Mouse (Mus musculus): Measurements from ENCODE around the gene Gm20388.

Gm20388 gene

DNA sequence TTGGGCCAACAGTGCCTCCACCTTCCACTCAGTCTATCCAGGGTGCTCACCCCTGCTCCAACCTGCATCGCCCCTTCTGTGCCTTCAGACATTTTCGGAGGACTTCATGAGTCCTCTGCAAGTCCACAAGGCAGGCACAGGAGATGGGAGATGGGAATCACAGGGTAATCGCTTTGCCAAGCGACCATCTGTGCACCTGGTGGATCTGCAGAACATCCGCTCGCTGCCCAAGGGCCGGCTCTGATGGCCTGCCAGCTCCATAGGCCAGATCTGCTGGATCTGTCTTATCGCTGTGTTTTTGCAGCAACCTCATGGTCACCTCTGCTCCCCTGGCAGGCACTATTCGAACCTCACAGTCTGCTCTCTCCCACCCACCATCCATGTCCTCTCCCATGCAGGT, 1433.8 kb downstream of the Gm20388 start:
- DNase-seq (ENCODE audit: low spot score in 2 of 2), result no peak

DNA sequence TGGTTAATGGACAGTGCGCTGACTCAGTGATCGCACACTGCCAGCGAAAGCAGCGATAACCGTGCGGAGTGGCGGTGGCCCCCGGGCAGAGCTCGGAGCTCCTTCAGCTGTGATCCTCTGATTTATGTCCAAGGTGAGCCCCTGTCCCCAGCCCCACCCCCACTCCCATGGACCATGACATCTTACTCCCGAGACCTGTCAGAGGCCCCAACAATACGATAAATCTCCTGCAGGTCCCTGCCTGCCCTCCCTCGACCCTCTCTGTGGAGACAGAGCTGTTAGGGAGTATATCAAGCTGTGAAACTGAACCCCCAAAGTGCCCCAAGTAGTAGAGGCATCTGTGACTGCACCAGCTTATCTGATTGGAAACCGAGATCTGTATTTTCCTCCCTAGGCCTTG, 1435.5 kb downstream of the Gm20388 start:
- DNase-seq (ENCODE audit: low spot score in 2 of 2), result no peak

DNA sequence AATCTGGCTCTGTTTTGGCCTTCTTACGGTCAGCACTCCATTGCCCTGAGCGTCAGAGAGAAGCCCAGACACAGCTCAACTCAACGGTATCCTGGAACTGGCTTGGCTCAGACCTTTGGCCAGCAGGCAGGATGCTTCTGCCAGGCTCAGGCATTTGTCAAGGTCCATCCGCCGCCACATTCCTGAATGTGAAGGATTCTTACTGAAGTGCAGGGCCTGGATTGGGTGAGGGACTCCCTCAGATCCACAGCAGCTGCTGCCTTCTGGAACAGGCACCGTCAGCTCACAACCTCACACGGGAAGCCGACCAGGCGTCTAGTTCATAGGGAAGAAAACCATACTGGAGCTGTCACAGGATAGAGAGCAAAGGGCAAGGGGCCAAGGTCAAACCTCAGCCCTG, 1436.2 kb downstream of the Gm20388 start:
- no peak for DNase-seq (ENCODE audit: low spot score in 2 of 2)

DNA sequence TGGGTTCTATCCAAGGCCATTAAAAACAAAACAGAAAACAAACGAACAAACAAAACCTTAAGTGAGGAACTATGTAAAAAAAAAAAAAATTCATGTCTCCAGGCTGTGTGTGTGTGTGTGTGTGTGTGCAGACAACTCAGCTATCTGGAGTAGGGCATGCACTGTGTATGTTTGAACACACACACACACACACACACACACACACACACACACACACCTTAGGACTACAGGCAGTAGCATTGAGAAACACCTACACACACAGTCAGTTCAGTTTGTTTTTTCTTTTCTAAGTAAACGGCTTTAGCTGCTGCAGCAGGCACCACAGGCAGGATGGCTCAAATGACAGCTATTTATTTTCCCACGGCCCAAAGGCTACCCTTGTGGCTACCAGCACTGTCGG, 1438.4 kb downstream of the Gm20388 start:
- no peak for DNase-seq (ENCODE audit: low spot score in 2 of 2)

DNA sequence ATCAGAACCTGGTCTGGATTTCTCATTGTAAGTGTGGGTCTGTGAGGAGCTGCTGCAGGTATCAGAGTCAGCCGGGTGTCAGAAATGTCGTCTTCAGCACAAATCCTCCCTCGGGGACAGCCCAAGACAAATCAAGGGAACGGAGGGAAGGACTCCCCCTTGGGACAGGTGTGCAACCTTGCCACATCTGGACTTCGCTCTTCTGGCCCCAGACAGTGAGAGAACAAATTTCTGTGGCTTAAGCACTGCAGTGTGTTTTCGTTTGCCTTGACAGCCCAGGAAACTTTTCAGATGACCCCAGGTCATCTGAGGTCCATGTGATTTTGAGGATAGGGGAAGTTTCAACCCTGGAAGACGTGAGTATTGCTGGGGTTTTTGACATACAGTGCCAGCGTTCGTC, 1440.2 kb downstream of the Gm20388 start:
- no peak for DNase-seq (ENCODE audit: low spot score in 2 of 2)

DNA sequence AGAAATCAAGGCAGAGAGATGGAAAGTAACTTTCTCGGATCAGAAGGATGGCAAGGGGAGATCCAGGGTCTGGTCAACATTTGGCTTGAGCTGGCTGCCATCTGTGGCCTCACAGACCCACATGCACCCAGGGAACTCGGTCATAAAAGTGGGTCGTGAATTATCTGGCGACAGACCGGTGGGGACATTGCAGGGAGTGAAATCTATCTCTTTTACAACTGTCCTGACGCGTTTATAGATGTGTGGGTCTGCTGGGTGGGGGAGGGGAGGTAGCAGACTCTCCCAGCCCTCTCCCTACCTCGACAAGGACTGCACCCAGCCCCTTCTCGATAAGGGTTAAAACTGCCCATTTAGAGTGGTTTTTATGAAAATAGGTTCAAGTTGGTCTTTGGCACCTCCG, 1444.2 kb downstream of the Gm20388 start:
- DNase-seq (ENCODE audit: low spot score in 2 of 2), result no peak

DNA sequence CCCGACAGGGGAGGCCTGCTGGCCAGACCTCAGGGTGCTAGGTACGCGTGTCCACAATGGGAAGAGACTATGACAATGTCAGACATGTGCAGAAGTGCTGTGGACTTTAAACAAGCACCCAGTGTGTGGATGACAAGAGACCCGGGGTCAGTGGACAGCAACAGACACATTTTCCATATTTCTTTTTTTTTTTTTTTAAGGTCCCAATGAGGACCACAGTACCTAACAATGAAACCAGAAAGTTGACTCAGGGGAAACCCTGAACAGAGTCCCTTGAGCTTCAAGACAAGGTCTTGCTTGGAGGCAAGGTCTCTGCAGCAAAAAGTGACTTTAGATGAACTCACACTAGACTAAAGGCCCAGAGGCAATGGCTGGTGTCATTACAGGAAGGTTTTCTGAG, 1446.8 kb downstream of the Gm20388 start:
- no peak for DNase-seq (ENCODE audit: low spot score in 2 of 2)

DNA sequence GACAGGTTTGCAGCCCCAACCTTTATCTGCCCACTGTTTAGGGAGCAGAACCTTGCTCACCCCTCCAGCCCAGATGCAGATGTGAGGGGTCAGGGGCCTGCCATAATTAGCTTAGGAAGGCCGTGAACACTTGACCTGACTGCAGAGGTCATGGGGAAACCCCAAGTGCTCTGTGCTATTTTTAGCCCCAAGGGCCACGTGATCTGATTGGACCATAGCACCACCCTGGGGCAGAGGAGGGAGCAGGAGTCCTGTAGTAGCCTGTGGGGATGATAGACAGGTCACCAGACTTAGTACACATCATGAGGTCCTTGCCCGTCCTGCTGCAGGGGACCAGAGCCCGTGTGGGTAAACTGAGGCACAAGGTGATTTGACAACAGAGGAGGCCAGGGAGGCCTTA, 1448.0 kb downstream of the Gm20388 start:
- no peak for DNase-seq (ENCODE audit: low spot score in 2 of 2)

DNA sequence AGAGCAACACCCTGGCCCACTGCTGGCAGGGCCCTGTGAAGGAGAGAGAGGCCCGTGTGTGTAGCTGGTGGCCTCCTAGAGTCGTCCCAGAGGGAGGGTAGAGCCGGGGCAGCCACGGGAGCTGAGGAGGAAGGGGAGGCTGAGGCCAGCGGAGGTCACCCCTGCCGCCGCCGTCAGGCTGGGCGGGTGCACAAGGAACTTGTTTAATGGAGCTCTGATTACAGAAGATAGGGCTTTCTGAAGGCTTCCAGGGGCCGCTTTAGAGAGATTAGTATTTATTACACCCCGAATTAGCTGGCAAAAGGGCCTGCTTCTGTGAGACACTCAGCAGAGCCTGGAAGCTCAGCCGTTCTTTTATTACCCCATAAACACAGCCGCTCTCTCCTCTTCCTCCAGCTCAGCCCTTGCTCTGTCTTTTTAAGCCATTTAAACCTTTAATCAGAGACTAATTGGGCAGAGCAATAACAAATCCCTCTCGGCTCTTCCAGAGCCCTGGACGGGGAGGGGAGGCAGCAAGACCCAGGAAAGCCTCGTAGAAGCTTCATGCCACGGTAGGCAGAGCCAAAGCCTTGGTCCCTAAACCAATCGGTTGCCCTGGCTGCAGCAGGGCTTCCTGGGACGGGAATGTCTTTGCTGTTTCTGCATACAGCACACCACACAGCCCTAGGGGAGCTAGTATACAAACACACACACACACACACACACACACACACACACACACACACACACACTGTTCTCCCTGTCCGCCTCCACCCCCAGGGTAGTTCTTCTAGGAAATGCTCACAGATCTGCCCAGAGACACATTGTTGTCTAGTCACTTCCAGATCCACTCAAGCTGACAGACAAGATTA, 1448.7 kb downstream of the Gm20388 start:
- DNase-seq (ENCODE audit: low spot score in 2 of 2), result no peak

DNA sequence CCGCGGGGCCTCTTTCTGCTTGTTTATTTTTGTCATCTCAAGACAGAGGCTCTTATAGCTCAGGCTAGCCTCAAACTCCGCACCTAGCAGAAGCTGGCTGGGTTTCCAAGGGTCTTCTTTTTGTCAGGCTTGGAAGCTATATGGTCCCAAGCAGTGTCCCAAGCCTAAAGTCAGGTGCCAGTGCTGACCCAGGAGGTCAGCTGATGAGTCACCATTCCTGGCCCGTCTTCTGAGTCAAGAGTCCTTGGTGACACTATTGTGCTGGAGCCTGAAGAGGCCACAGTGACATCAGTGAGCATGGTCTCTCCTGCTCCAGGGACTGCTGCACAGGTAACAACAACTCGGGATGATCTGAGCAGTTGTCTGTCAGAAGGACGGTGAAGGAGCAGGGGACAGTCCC, 1449.4 kb downstream of the Gm20388 start:
- no peak for DNase-seq (ENCODE audit: low spot score in 2 of 2)

DNA sequence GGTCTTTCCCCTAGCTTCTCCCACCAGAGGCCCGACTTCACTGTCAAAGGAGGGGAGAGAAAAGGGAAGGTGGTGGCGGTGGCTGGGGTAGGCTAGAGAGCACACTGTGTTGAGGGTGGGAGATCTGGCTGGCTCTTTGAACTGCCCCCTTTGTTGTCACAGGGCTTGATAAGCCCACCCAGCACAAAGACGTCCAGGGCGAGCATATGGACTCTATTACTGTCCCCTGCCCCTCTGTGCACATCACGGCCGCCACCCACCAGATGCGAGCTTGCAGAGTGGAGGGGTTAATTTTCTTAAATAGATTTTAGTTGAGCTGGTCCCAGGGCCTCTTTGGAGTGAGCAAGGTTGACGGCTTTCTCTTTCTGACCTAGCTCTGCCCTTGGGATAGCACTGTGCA, 1450.5 kb downstream of the Gm20388 start:
- no peak for DNase-seq (ENCODE audit: low spot score in 2 of 2)

DNA sequence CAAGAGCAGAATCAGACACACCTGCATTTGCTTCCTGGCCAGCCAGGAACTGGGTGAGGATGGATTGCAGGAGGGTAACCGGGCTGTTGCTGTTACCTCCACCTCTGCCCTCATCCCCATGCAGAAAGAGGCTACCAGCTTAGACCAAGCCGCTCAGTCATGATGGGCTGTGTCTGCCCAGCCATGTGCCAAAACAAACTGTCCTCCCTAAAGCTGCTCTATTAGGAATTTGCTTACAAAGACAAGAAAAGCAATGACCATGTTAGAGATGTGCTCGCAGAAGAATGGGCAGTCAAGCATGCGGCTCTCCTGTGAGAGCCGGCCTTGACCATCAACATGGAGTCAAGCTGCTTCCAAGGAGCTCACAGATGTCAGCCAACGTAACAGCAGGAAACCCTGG, 1454.0 kb downstream of the Gm20388 start:
- DNase-seq (ENCODE audit: low spot score in 2 of 2), result no peak

DNA sequence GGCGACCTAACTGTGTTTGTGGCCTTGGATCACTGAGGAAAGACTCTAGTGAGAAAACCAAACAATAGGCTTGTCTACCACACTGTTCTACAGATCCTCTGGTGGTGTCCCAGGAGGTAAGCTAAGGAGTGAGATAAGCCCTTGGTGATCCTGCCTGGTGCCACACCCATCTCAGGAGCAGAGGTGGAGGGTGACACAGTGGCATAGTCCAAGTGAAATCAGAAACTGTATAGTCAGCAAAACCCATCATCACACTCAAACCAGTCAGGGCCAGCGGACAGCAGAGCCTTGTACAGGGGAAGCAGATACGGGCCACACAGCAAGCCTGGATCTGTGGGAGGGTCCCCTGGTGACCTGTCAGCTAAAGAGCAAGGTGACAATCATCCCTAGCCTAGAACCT, 1454.5 kb downstream of the Gm20388 start:
- no peak for DNase-seq (ENCODE audit: low spot score in 2 of 2)

DNA sequence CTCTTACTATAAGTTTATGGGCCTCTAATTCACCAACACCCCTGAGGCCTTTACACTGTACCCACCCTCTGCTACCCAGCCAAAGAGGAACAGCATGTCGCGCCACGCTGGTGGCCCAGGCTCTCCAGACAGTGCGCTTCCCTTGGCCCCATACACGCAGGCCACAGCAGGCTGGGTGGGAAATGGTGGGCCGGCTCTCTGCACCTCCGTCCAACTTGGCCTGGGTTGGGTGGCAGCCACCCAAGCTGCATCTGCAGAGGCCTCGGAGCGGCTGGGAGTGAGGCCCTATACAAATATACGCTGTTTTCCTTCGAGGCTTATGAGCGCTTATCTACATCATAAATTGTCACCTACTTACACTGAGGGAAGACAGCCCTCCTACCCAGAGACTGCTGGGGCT, 1456.0 kb downstream of the Gm20388 start:
- no peak for DNase-seq (ENCODE audit: low spot score in 2 of 2)

DNA sequence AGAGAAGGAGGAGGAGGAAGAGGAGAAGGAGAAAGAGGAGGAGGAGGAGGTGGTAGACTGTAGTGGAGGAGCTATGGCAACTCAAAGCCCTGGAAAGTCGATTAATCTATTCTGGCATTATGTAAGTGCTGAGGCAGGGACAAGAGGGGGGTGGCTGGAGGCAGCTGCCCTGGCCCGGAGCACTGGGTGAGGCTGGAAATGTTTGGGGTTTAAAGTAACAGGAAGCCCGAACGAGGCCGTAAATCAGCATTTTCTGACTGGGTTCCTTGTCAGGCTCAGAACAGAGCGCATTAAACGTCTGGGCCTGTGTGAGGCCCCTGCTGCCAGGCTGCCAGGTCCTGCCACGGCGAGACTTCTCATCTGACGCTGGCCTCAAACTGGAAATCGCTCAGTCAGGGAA, 1458.2 kb downstream of the Gm20388 start:
- DNase-seq (ENCODE audit: low spot score in 2 of 2), result no peak

DNA sequence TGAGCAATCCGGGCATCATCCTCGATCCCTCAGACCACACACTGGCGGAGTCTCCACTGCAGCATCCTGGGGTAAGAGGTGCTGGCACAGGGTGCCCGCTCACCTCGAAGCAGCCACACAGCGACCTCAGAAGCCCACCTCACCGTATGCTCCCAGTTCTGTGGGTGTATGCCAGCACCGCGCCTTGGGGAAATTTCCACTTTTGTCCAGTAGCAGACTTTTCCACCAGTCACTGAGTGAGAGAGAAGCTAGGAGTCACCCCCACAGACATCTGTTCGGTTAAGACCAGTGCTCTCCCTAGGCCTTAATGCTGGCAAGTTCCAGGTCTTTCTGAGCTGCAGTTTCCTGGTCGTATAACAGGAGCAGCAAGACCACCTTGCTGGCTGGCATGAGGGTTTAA, 1458.7 kb downstream of the Gm20388 start:
- DNase-seq (ENCODE audit: low spot score in 2 of 2), result no peak

DNA sequence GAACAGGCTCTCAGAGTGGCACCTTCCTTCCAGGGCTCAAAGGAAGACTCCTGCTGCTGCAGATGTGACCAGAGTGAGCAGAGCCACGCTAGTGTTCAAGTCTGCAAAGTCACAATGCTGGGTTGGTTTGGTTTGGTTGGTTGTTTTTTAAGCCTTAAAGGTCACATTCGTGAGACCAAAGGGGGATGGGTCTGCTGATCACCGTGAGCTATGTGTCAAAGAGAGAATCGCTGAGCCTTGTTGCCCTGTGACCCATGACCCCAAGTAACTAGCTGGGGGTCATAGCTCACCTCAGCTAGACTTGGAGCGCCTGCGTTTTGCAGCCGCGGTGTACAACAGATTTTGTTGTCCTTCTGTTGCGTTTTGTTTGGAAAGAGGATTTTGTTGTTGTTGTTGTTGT, 1460.6 kb downstream of the Gm20388 start:
- no peak for DNase-seq (ENCODE audit: low spot score in 2 of 2)

DNA sequence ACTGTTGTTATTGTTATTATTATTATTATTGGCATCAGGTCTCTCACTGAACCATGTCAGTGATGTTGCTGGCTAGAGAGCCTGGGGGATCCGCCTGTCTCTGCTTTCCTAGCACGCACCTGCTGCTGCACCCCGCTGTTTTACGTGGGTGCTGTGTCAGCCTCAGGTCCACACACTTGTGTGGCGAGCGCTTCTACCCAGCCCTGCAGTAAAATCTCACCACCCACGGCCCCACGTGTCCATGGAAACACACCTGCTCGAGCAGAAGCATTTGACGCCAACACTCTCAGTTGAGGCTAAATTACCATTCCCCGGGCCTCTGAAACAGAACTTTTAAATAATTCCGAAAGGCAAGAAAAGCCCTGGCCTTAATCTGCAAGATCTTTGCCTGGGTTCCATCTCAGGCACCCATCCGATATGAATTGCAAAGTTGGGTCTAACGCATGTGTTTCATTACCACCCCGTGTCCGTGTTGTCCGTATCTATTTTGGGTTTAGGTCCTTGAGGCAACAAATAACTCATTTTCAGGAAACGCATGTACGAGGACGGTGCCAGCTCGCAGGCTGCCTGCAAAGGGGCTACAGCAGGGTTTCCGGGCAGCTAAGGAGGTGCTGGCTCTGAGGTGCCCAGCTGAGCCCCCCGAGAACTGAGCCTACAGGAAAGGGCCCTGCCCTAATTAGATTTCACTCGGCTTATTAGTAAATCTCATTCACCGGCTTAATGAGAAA, 1461.4 kb downstream of the Gm20388 start:
- DNase-seq (ENCODE audit: low spot score in 2 of 2), result peak; percentile 27 to 55

DNA sequence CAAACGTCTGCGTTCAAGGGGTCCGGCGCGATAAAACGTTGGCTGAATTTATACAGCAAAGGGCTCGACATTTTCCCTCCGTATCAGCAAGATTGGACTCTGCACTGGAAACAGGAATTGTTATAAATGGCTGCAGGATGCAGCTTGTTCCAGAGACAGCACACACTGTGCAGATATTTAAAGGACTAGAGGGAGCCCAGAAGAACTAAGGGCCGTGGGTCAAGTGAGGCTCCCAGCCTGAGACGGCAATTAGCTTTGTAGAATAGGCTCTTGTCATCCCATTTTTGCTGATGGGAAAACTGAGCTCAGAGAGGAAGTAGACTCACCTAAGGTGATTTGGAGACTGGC, 1462.0 kb downstream of the Gm20388 start:
- DNase-seq (ENCODE audit: low spot score in 2 of 2), result no peak

DNA sequence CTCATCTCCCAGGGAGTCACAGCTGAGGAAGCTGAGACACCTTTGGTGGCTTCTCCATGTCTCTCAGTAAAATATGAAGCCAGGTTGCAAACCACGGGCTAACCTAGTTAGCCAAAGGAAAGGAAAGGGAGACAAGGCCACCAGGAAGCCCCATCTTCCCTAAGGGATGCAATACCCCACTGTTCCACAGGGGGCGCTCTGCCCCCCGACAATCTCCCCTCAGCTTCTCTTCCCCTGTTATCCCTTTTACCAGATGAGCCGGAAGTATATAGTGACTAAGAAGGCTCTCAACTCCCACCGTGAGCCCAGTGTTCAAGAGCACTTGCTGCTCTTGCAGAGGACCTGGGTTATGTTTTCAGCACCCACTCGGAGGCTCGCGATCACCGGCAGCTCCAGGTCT, 1463.6 kb downstream of the Gm20388 start:
- no peak for DNase-seq (ENCODE audit: low spot score in 2 of 2)

DNA sequence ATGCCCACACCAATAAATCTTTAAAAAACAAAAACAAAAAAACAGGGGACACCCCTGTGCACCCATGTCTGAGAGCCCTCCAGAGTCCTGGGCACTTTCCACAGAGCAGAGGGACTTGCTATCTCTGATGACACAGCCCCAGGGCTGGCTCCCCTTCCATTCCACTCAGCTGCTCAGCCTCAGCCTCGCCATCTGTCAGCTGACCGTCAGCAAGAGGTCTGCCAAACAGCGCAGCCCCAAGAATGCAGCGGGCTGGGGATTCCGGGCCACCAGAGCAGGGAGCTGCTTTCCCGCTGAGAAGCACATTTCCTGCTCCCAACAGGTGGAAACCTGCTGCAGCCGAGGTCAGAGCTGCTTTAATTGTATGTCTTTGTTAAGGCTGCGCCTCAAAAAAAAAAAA, 1464.1 kb downstream of the Gm20388 start:
- no peak for DNase-seq (ENCODE audit: low spot score in 2 of 2)

DNA sequence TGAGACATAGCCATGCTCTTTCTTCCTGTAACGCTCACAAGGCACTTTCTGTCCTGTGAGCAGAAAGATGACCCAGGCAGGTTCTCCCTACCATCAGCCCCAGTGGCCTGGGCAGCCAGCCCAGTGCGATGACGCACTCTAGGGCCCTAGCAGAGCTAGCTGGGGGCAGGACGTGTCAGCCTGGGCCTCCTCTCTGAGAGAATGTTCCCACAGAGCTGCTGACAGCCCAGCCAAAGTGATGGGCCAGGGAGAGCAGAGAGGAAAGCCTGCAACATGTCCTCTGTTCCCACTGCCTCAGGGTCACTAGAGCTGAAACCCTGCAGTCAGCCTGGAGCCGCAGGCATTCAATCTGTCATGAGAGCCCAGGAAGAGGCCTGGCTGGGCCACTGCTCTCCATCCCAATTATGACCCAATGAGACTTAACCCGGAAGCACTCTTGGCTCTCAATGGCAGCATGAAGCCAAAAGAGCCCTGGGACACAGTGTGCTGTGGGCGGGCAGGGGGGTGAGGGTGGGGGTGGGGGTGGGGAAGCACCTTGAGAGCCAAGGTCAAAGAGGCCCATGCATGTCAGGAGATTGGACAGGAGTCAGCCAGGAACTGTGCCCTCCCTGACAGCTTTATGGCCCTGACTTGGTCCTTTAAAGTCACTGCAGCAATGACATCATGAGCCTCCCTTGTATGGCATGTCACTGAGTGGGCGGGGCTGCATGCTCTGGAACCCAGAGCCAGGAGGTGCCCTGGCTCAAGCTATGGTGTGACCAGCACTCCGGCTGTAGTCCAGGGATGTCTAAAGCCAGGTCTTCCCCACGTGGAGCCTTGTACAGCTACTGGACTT, 1465.7 kb downstream of the Gm20388 start:
- no peak for DNase-seq (ENCODE audit: low spot score in 2 of 2)

DNA sequence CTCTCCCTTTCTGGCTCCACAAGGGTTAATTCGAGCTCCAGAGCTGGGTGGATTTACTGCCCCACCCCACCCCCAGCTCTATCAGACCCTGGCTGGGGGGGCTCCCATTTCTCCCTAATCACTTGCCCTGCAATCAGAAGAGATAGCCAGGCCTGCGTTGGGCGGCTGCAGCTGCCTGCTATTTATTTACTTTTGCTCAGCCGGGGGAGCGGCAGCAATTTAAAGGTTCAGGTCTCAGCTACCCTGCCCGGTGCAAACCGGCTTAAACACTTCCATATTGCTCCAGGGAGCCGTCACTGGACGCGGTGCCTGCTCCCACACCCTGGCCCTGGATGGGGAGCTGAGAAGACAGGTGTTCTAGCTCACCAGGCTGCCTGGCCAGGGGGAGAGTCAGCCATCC, 1467.0 kb downstream of the Gm20388 start:
- DNase-seq (ENCODE audit: low spot score in 2 of 2), result no peak

Measured in frontal cortex, postnatal 25 days (tissue).